Comparison of ENCODE assay signal across 8 mouse cellular contexts in genomic region chr12:112151244-112151979, GRCm38 (mm10). TPM values are rescaled to one million over a fixed set of nuclear protein-coding genes. Genes with fewer than 3 reads are reported as not detected.
A peak's percentile ranks its signal among the peaks of the same experiment; 100 is the strongest.
DNase-seq lines count a peak whose midpoint lies in the region; ATAC-seq and TF ChIP-seq lines count a peak whose summit lies in the region.

No protein-coding gene starts in this region.

- H3K9me3 ChIP-seq in E14TG2a.4 (ENCODE audit: low read length) = no peaks in the 10 kb centered on the region
- H3K9me3 ChIP-seq in liver, embryonic 12.5 days (replicated peaks) = no peaks in the 10 kb centered on the region

- peaks cover 92% of the 10 kb centered on the region for H3K4me1 ChIP-seq in E14TG2a.4 (replicated peaks; ENCODE audit: low read depth, low read length)
- peaks cover 24% of the 10 kb centered on the region for H3K4me1 ChIP-seq in liver, embryonic 12.5 days

- intact Hi-C loops in heart, postnatal 14 days (cut with DNase I) = no loop called here

- no peak for TF ChIP-seq CTCF in E14TG2a.4 (conservative IDR thresholded peaks at IDR 0.05; ENCODE audit: low read length)

- DNase-seq in adrenal gland, postnatal 25 days = peak; percentile 68
- peak; percentile 38 to 54 for DNase-seq in heart, postnatal 14 days
- peak; percentile 85 for DNase-seq in yolk sac, embryonic 10.5 days (ENCODE audit: low spot score)
- no peak for DNase-seq in ovary, postnatal 10 days (ENCODE audit: low spot score)
- no peak for DNase-seq in cerebellum, adult 8-10 months
- DNase-seq in layer of hippocampus, postnatal 25 days (ENCODE audit: extremely low spot score in 1 of 2, low spot score in 1 of 2) = no peak

- 45% methylated on average over 12 of the region's 12 CpGs for WGBS in liver, embryonic 12.5 days (ENCODE audit: insufficient replicate concordance)

- 0 out of 2 replicates have a peak overlapping the region, but pooled peaks have one; percentile 32 for H3K4me3 ChIP-seq in E14TG2a.4 (replicated peaks; ENCODE audit: low read length)
- H3K4me3 ChIP-seq in liver, embryonic 12.5 days = no peak overlapping the region

- peaks cover 34% of the 10 kb centered on the region for H3K27me3 ChIP-seq in E14TG2a.4 (ENCODE audit: insufficient read depth, low read length)
- peaks cover 30% of the 10 kb centered on the region for H3K27me3 ChIP-seq in liver, embryonic 12.5 days (replicated peaks)

- H3K27ac ChIP-seq in liver, embryonic 12.5 days = no peak overlapping the region

- H3K36me3 ChIP-seq in E14TG2a.4 (ENCODE audit: insufficient read depth, low read length) = peaks cover 4% of the 10 kb centered on the region; the same call in 1 of the 2 replicates
- no peaks in the 10 kb centered on the region for H3K36me3 ChIP-seq in liver, embryonic 12.5 days

- no peak overlapping the region for H3K9ac ChIP-seq in liver, embryonic 12.5 days

- H3K4me2 ChIP-seq in liver, embryonic 12.5 days = no peak overlapping the region

- peak; percentile 11; the same call in 1 of the 2 replicates for ATAC-seq in liver, embryonic 12.5 days

RNA-seq across cellular contexts. Expression of gene Kif26a, which starts 5.4 kb away (rescaled TPM):
- total RNA-seq in adrenal gland, postnatal 25 days (2021) = 7.4 and 13.7 TPM in 2 replicates
- 10 to 100 TPM; 22.0 to 23.1 TPM for total RNA-seq in heart, postnatal 14 days (2021)
- polyA plus RNA-seq in liver, embryonic 12.5 days (2016; fragmentation: Nextera tagmentation; extraction: Ambion mirVana) = 0.44 and 0.51 TPM in 2 replicates
- 1 to 10 TPM; 5.2 to 6.6 TPM for total RNA-seq in layer of hippocampus, postnatal 25 days (2021)

RNA-seq across cellular contexts. Expression of gene Aspg, which starts 44.9 kb away (rescaled TPM):
- total RNA-seq in adrenal gland, postnatal 25 days (2021) = 35.6 and 47.0 TPM in 2 replicates
- 1 to 10 TPM in 1 of 2 experiments, under 1 TPM in 1; 0.37 to 2.2 TPM for total RNA-seq in heart, postnatal 14 days (2021)
- 0.46 and 0.50 TPM in 2 replicates for polyA plus RNA-seq in liver, embryonic 12.5 days (2016; fragmentation: Nextera tagmentation; extraction: Ambion mirVana)
- total RNA-seq in layer of hippocampus, postnatal 25 days (2021) = 1 to 10 TPM; 1.4 to 3.5 TPM

Comparison
In these comparisons a context has a peak if more than half of its experiments do, and no peak if none do; other contexts are left out.
1. DNase-seq: peak in adrenal gland, postnatal 25 days (single experiment), heart, postnatal 14 days (2 of 2) and yolk sac, embryonic 10.5 days (single experiment); none in ovary, postnatal 10 days (single experiment), cerebellum, adult 8-10 months (single experiment) and layer of hippocampus, postnatal 25 days (0 of 2).